Mouse (Mus musculus): ENCODE results near the gene Mtfmt.

- no peak for TF ChIP-seq GATA1 (IDR thresholded peaks at IDR 0.05; ENCODE audit: borderline replicate concordance, low read length)
- no peak for TF ChIP-seq FLI1 (IDR thresholded peaks at IDR 0.05; ENCODE audit: low read length)
Observed at GRCm38 (mm10) chr9:65419633-65420032, 15.9 kb upstream of the Mtfmt start.
